Mouse (Mus musculus): ENCODE results near the gene Kmt2c.
"Not testable (repeated sequence)": the region's sequence is repeated elsewhere in the genome, so short reads cannot be mapped to it uniquely, and the experiment has no call there.

The Kmt2c gene

DNA sequence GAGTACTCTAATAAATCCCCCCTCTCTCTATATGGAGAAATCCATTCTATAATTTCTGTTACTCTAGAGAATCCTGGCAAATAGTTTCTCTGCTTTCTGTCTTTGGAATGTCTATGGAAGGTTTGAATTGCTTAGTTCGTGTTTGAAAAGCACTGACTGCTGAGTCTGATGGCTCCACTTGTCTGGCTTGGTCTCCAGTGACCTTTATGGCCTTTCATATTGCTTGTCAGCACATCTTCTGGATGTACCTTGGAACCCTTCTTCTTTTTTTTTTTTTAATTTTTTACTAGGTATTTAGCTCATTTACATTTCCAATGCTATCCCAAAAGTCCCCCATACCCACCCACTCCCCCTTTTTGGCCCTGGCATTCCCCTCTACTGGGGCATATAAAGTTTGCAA, 274.2 kb downstream of the Kmt2c start:
- not testable (repeated sequence) for DNase-seq (ENCODE audit: low spot score in 2 of 2)

DNA sequence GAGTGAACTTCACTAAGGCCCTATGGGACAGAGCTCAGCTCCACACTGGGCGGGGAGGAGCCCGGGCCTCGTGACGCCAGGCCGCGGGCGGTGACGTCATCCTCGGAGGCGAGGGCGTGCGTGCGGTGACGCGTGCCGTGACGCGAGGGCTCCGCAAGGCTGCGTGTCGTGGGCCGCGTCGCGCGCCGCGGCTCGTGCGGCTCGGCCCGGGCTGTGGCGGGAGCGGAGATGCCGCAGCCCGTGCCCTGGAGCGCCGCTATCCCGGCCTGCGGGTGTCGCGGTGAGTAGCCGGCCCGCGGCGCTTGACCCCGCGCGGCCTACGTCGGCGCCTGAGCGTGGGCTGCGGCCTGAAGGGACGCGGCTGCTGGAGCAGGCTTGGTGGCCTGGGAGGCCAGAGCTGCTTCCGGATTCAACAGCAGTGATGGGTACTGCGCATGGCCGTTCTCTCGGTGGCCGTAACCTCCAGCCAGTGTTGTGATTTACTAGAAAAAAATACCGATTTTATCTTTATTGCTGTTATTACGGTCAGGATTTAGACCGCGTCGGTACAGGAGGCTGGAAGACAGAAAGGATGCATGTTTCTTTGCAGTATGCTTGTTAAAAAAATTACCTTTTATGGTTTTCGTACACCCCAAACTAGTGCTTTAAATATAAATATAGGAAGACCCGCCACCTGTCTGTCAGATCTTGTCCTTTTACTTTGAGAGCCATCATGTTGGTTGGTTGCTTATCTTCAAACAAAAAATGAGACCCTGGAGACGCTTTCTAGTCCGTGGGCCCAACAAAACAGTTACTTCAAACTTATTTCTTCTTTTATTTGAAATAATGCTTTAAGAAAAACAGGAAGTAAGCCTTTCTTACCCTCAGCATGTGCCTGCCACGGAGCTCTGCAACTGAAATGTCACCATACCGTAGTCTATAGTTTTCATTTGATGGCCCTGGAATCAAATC, 275.6 kb downstream of the Kmt2c start, which contains the start of gene E130116L18Rik:
E130116L18Rik (minus strand) TSS at position 402 of the 951 bp plus-strand sequence.
- peak; percentile 86 to 87 for DNase-seq (ENCODE audit: low spot score in 2 of 2)

Measured in heart, adult 9 months (tissue).